Comparison of ENCODE assay signal across 9 mouse cellular contexts in the genomic region with DNA sequence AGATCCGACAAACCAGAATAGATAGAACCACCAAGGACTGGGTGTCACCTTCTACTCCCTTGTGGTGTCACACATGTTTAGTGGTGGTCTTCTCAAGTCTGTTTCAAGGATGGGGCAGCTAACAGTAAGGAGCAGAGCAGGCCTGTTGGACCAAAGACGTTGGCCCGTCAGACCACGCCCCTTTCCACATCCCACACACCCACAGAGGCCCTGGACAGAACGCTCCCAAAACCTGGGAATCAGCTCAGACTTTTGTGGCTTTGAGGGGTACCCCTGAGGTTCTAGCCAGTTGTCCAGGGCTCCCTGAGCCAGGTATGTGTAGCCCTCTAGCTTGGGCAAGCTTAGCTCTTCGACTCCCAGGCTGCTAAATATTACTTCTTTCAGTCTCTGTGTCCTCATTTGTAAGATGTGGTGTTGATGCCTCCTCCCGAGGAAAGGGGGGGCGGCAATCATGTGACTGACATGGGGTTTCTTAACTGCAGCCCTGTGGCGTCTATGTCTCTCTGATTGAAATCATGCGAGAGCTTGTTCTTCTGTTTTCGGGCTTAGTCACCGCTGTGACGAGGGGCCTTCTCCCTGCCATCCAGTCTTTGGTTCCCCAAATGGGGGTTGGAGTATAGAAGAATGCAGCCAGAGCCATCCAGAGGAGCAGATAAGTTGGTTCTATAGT. TPM values are rescaled to one million over a fixed set of nuclear protein-coding genes. Genes with fewer than 3 reads are reported as not detected.
DNase-seq lines count a peak whose midpoint lies in the region; ATAC-seq and TF ChIP-seq lines count a peak whose summit lies in the region.
"Had no signal": no experiment of that assay in that cellular context is flagged by ENCODE, and none has a peak within 500 bp of the region (broad histone marks: within the 10 kb centered on the region; RNA-seq: fewer than 3 reads in every experiment).

No protein-coding gene starts in this region.

- TF ChIP-seq CTCF in liver, postnatal 0 days (IDR thresholded peaks at IDR 0.05; ENCODE audit: low read depth): no peak

- 81% methylated on average over 13 of the region's 13 CpGs for WGBS in neural tube, embryonic 11.5 days
- 65% methylated on average over 13 of the region's 13 CpGs for WGBS in heart, embryonic 16.5 days
- WGBS in liver, postnatal 0 days (ENCODE audit: insufficient replicate concordance): 45% methylated on average over 13 of the region's 13 CpGs
- WGBS in neural tube, embryonic 14.5 days: 71% methylated on average over 13 of the region's 13 CpGs

- H3K27me3 ChIP-seq in neural tube, embryonic 11.5 days (ENCODE audit: control insufficient read depth, insufficient read depth, low read length): no peaks in the 10 kb centered on the region
- no peaks in the 10 kb centered on the region for H3K27me3 ChIP-seq in heart, embryonic 16.5 days (ENCODE audit: control insufficient read depth, insufficient read depth, low read length)
- peaks cover 16% of the 10 kb centered on the region for H3K27me3 ChIP-seq in liver, postnatal 0 days (ENCODE audit: insufficient read depth, low read length)
- H3K27me3 ChIP-seq in neural tube, embryonic 14.5 days (ENCODE audit: control insufficient read depth, insufficient read depth, low read length): no peaks in the 10 kb centered on the region

- H3K4me2 ChIP-seq in neural tube, embryonic 11.5 days (ENCODE audit: low read depth): peak overlapping the region; percentile 62
- peak overlapping the region; percentile 74 for H3K4me2 ChIP-seq in heart, embryonic 16.5 days (ENCODE audit: low read depth, low read length)
- H3K4me2 ChIP-seq in liver, postnatal 0 days (ENCODE audit: low read depth, low read length): no peak overlapping the region
- H3K4me2 ChIP-seq in neural tube, embryonic 14.5 days (ENCODE audit: low read depth, low read length): peak overlapping the region; percentile 93

- TF ChIP-seq EP300 in liver, postnatal 0 days (IDR thresholded peaks at IDR 0.05; ENCODE audit: low read depth): no peak

- no peaks in the 10 kb centered on the region for H3K9me3 ChIP-seq in neural tube, embryonic 11.5 days (ENCODE audit: control insufficient read depth, low read length)
- H3K9me3 ChIP-seq in heart, embryonic 16.5 days (replicated peaks; ENCODE audit: control insufficient read depth, low read length): no peaks in the 10 kb centered on the region
- H3K9me3 ChIP-seq in liver, postnatal 0 days (ENCODE audit: low read length): no peaks in the 10 kb centered on the region
- H3K9me3 ChIP-seq in neural tube, embryonic 14.5 days (ENCODE audit: control insufficient read depth, low read length): no peaks in the 10 kb centered on the region

- no peak for ATAC-seq in neural tube, embryonic 11.5 days (ENCODE audit: insufficient read depth, low FRiP score, low TSS enrichment)
- no peak for ATAC-seq in heart, embryonic 16.5 days (replicated peaks; ENCODE audit: extremely low read depth, insufficient read depth, low FRiP score)
- ATAC-seq in liver, postnatal 0 days: peak; percentile 24; the same call in 1 of the 2 replicates
- no peak for ATAC-seq in neural tube, embryonic 14.5 days (ENCODE audit: low read depth)

- H3K27ac ChIP-seq in neural tube, embryonic 11.5 days (ENCODE audit: low read depth, low read length): no peak overlapping the region
- H3K27ac ChIP-seq in heart, embryonic 16.5 days (ENCODE audit: low read length): peak overlapping the region; percentile 15; the same call in 1 of the 2 replicates
- no peak overlapping the region for H3K27ac ChIP-seq in liver, postnatal 0 days (ENCODE audit: low read depth)
- H3K27ac ChIP-seq in neural tube, embryonic 14.5 days (ENCODE audit: low read depth, low read length): no peak overlapping the region

- H3K9ac ChIP-seq in neural tube, embryonic 11.5 days (ENCODE audit: low read length): 0 out of 2 replicates have a peak overlapping the region, but pooled peaks have one; percentile 11
- H3K9ac ChIP-seq in heart, embryonic 16.5 days (ENCODE audit: low read length): peak overlapping the region; percentile 23; the same call in 1 of the 2 replicates
- no peak overlapping the region for H3K9ac ChIP-seq in liver, postnatal 0 days (replicated peaks)
- 0 out of 2 replicates have a peak overlapping the region, but pooled peaks have one; percentile 95 for H3K9ac ChIP-seq in neural tube, embryonic 14.5 days (replicated peaks; ENCODE audit: low read depth, low read length)

- DNase-seq in neural tube, embryonic 11.5 days (ENCODE audit: low spot score): no peak
- no peak for DNase-seq in neural tube, embryonic 10.5 days (ENCODE audit: extremely low spot score, low spot score)
- no peak for DNase-seq in liver, postnatal 0 days
- DNase-seq in frontal cortex, adult 2 months (ENCODE audit: extremely low spot score in 1 of 2, low spot score in 1 of 2): no peak
- DNase-seq in layer of hippocampus, postnatal 25 days (ENCODE audit: extremely low spot score in 1 of 2, low spot score in 1 of 2): no peak
- no peak for DNase-seq in testis, postnatal 10 days (ENCODE audit: low spot score)

- H3K36me3 ChIP-seq in neural tube, embryonic 11.5 days (ENCODE audit: control insufficient read depth, insufficient read depth, low read length): no peaks in the 10 kb centered on the region; the same call in 1 of the 2 replicates
- peaks cover 4% of the 10 kb centered on the region; the same call in 1 of the 2 replicates for H3K36me3 ChIP-seq in heart, embryonic 16.5 days (ENCODE audit: control insufficient read depth, insufficient read depth)
- no peaks in the 10 kb centered on the region for H3K36me3 ChIP-seq in liver, postnatal 0 days (replicated peaks; ENCODE audit: insufficient read depth, low read length)
- no peaks in the 10 kb centered on the region for H3K36me3 ChIP-seq in neural tube, embryonic 14.5 days (ENCODE audit: control insufficient read depth, insufficient read depth, low read length)

- H3K4me1 ChIP-seq in neural tube, embryonic 11.5 days (ENCODE audit: control insufficient read depth, insufficient read depth, low read length): peaks cover 13% of the 10 kb centered on the region; the same call in 1 of the 2 replicates
- H3K4me1 ChIP-seq in heart, embryonic 16.5 days (ENCODE audit: control insufficient read depth, insufficient read depth, low read length): peaks cover 12% of the 10 kb centered on the region
- peaks cover 9% of the 10 kb centered on the region for H3K4me1 ChIP-seq in liver, postnatal 0 days (ENCODE audit: insufficient read depth)
- H3K4me1 ChIP-seq in neural tube, embryonic 14.5 days (ENCODE audit: control insufficient read depth, insufficient read depth, low read length): peaks cover 22% of the 10 kb centered on the region

- peak overlapping the region; percentile 89; the same call in 1 of the 2 replicates for H3K4me3 ChIP-seq in neural tube, embryonic 11.5 days (ENCODE audit: low read depth, low read length)
- H3K4me3 ChIP-seq in heart, embryonic 16.5 days (ENCODE audit: low read length): peak overlapping the region; percentile 67
- H3K4me3 ChIP-seq in liver, postnatal 0 days (ENCODE audit: low read depth, low read length): no peak overlapping the region
- peak overlapping the region; percentile 78; the same call in 1 of the 2 replicates for H3K4me3 ChIP-seq in neural tube, embryonic 14.5 days (ENCODE audit: low read depth, low read length)

RNA-seq across cellular contexts. Expression of gene Sh3pxd2b, which starts 1.8 kb away (rescaled TPM):
- 23.7 TPM in 2 replicates for polyA plus RNA-seq in neural tube, embryonic 11.5 days (2014; fragmentation: Nextera tagmentation; extraction: Ambion mirVana)
- polyA plus RNA-seq in heart, embryonic 16.5 days (2015; fragmentation: Nextera tagmentation; extraction: Ambion mirVana): 10.0 and 10.9 TPM in 2 replicates
- 0.49 and 0.79 TPM in 2 replicates for polyA plus RNA-seq in liver, postnatal 0 days (2015; fragmentation: Nextera tagmentation; extraction: Ambion mirVana)
- 21.3 and 23.1 TPM in 2 replicates for polyA plus RNA-seq in neural tube, embryonic 14.5 days (2014; fragmentation: Nextera tagmentation; extraction: Ambion mirVana)
- 11.8 and 12.5 TPM in 2 replicates for polyA plus RNA-seq in frontal cortex, adult 2 months (2012; rRNA removed)
- total RNA-seq in layer of hippocampus, postnatal 25 days (2021): 10 to 100 TPM in 1 of 2 experiments, 1 to 10 TPM in 1; 9.8 to 10.9 TPM

RNA-seq across cellular contexts. Expression of gene Hbq1a, which starts 49.5 kb away (rescaled TPM):
- 0.42 TPM in 1 of 2 replicates, not detected in the other for polyA plus RNA-seq in neural tube, embryonic 11.5 days (2014; fragmentation: Nextera tagmentation; extraction: Ambion mirVana)
- polyA plus RNA-seq in heart, embryonic 16.5 days (2015; fragmentation: Nextera tagmentation; extraction: Ambion mirVana): 1.6 and 2.8 TPM in 2 replicates
- polyA plus RNA-seq in liver, postnatal 0 days (2015; fragmentation: Nextera tagmentation; extraction: Ambion mirVana): 3.0 and 4.4 TPM in 2 replicates
- polyA plus RNA-seq in neural tube, embryonic 14.5 days (2014; fragmentation: Nextera tagmentation; extraction: Ambion mirVana): 1.9 TPM in 1 of 2 replicates, not detected in the other
- polyA plus RNA-seq in frontal cortex, adult 2 months (2012; rRNA removed): 1.3 and 1.8 TPM in 2 replicates
- 1 to 10 TPM in 1 of 2 experiments, not detected in 1; 1.1 TPM for total RNA-seq in layer of hippocampus, postnatal 25 days (2021)
- polyA plus RNA-seq: large intestine, adult 2 months had no signal

RNA-seq across cellular contexts. Expression of gene Hba-a2, which starts 53.1 kb away (rescaled TPM):
- 4,557 and 4,602 TPM in 2 replicates for polyA plus RNA-seq in neural tube, embryonic 11.5 days (2014; fragmentation: Nextera tagmentation; extraction: Ambion mirVana)
- 36,578 and 41,568 TPM in 2 replicates for polyA plus RNA-seq in heart, embryonic 16.5 days (2015; fragmentation: Nextera tagmentation; extraction: Ambion mirVana)
- polyA plus RNA-seq in liver, postnatal 0 days (2015; fragmentation: Nextera tagmentation; extraction: Ambion mirVana): 64,656 and 66,091 TPM in 2 replicates
- polyA plus RNA-seq in neural tube, embryonic 14.5 days (2014; fragmentation: Nextera tagmentation; extraction: Ambion mirVana): 5,205 and 6,030 TPM in 2 replicates
- 443 and 591 TPM in 2 replicates for polyA plus RNA-seq in frontal cortex, adult 2 months (2012; rRNA removed)
- 100 to 1,000 TPM; 469 to 517 TPM for total RNA-seq in layer of hippocampus, postnatal 25 days (2021)
